Mouse (Mus musculus): ENCODE measurements around the gene Clec10a.

The Clec10a gene

DNA sequence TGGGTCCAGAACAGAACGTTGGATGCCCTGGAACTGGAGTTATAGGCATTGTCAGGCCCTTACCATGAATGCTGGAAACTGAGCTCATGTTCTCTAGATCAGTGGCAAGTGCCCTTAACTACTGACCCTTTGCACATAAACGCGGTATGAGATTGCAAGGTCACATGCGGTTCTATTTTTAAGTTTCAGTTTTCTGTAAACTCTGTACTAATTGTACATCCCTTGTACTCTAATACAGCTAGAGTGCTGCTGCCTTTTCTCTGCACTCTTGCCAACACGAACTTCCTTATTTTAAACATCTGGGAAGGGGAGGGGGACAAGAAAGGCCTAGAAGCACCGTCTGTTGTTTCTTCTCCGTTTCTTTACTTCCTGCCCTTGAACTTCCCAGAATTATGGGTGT is 29.1 kb downstream of the Clec10a start:
- no peak for DNase-seq (ENCODE audit: low read depth)

DNA sequence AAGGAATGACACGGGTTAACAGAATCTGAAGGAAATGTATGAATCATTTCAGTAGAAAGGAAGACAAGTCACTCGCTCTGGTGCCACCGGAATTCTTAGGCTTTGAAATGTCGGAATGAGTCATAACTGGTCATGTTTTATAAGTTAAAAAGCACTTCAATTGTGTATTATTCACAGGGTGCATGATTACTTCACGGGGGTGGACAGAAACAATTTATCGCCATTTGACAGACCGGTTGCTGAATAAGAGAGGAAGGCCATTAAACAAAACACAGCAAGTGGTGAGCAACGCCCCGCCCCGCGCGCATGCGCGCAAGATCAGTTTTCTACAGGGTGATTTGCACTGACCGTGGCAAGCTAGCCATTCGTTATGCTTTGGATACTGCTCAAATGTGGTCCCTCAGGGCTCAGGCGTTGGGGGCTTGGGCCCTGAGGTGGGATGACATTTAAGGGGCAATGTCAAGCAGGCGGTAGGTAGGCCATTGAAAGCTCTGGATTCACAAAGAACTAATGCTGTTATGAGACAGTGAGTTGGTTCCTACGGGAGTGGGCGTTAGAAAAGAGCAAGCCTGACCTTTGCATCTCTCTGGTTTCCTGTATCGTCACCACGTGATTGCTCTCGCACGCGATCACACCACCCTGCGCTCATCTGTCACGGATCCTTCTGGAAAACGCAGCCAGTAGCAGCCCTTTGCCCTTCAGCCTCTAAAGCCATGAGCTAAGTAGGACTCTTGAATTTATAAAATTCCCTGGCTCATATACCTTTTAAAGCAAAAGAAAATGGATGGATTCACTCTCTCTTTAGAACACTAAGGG is 33.5 kb downstream of the Clec10a start:
- no peak for DNase-seq (ENCODE audit: low read depth)

DNA sequence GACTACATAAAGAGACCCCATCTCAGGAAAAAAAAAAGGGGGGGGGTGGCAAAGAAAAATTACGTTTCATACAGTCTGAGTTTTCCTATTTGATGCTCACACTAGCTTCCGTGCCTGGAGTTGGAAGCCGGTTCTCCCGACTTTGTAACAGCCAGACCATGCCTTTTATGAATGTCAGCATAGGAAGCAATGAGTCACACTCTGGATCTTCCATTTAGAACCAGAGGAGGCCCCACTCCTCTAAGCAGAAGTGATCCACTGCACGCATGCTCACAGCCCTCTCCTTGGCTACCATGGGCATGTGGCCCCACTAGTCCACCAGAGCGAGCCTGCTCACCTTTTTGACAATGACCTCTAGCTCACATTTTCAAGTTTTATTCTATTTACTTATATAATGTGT is 35.2 kb downstream of the Clec10a start:
- no peak for DNase-seq (ENCODE audit: low read depth)

DNA sequence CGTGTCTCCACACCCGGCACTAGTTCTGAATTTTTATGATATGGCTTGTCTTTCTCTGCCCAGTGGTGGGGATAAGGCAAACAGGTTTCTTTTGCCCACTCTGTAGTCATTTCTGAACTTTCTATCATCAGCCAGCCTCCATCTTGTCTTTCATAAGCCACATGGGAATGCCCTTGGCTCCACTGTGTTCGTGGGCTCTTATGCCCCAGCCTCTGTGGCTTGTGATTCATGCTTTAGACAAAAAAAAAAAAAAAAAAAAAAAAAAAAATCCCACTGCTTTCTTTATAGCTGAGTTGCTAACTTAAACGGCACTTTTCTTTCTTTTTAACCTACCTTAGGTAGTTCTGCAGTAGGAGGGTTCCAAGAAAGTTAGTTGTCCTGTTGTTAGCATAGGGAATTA is 36.2 kb downstream of the Clec10a start:
- DNase-seq (ENCODE audit: low read depth) = no peak

DNA sequence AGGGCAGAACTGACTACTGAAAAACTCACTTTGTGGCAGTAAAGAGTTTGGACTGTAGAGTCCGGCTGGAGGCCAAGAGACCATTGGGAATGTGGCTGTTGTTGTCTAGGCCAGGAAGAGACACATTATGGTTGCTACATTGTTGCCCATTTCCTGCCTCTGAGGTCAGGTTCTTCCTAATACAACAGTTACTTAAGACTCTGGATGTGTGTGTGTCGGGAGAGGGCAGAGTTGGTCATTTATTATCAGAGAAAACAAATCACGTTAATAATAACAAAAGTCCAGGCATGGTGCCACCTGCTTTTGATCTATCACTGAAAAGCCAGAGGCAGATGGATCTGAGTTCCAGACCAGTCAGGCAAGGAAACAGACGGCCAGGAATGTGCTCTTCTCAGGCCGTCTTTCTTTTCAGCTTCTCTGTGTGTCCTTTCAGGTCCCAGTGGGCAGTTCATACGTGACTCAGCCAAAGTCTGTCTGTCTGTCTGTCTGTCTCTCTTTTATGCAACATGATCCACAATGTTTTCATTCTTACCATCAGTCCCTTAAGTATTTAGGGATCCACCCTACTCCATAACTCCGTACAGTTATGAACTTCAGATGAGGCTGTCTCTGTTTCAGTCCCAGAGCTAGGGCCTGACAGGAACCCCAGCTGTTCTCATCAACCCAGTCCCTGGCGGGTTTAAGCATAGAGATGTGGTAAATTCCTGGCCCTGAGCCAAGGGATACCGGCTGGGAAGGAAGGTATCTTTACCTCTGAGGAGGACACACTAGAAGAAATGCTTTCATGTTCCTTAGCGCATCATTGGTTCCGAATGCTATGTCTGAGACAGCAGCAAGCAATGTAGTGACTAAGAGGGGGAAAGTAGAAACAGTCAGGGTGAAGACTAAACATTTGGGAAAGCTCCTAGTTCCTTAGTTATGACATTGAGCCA is 37.6 kb downstream of the Clec10a start:
- DNase-seq (ENCODE audit: low read depth) = no peak

DNA sequence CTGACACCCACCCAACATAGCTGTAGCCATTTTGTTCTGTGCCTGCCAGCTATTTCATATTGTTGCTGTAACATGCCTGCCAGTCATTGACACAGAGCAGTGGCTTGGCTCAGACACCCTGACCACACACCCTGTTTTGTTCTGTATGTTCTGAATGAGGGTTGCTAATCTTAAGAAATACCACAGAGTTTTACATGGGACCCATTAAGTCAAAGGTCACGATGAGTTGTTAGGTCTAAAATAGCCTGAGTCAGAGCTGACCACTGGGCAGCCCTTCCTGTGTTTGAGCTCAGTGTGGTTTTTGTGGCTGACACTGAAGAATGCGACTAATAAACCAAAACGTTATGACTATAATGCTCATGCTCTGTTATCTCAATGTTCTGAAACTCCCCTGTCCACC is 42.3 kb downstream of the Clec10a start:
- no peak for DNase-seq (ENCODE audit: low read depth)

DNA sequence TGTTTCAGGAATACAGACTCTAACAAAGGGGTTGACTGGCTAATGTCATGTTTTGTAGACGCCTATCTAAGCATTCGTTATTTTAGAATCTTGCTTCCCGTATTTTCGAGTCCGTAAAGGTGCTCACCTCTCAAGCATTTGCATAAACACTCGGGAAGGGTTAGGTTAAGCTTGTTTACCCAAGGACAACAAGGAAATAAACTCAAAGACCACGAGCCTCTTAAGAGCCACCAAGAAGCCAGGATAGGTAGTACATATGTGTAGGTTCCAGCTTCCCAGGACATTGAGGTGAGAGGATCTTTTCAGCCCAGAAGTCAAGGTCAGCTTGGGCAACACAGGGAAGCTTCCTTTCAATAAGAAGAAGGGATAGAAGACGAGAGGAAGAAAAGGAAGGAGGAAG is 43.1 kb downstream of the Clec10a start:
- DNase-seq (ENCODE audit: low read depth) = no peak

DNA sequence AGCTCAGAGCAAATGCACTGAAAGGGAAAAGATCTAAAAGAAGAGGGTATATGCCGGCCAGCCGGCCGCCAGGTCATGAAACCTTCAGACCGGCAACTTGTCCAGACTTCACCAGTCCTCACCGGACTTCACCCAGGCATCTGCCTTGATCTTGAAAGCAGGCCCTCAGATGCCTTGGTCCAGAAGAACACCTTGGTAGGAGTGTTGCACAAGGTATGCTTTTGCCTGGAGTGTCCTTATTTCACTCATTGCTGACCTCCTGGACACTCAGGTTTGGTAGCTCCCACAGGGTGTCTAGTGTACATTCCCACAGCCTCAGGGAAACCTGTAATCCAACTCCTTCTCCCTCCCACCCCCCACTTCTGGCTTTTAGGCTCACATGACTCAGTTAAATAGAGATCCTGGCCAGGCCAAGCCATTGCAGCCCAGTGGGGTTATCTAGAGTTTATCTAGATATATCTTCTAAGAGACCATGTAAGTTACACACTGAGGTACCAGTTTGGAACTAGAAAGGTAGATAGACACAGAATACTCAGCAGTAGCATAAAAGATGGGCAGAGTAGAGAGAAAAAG is 44.1 kb downstream of the Clec10a start:
- no peak for DNase-seq (ENCODE audit: low read depth)

DNA sequence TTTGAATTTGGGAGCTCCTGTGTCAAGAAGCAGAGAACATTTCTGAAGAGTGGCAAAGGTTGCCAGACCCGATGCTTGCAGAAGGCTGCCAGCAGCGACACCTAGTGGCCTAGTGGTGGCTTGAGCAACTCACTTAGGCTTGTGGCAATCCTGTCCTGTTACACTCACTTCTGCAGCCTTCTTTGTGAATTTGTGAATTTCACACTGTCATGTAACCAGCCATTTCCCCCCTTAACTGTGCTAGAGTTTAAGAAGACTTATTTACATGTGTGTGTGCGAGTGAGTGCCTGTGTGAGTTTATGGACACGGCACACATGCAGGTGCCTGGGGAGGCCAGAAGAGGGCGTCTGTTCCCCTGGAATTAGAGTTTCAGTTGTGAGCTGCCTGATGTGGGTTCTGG is 45.7 kb downstream of the Clec10a start:
- DNase-seq (ENCODE audit: low read depth) = peak; percentile 86

DNA sequence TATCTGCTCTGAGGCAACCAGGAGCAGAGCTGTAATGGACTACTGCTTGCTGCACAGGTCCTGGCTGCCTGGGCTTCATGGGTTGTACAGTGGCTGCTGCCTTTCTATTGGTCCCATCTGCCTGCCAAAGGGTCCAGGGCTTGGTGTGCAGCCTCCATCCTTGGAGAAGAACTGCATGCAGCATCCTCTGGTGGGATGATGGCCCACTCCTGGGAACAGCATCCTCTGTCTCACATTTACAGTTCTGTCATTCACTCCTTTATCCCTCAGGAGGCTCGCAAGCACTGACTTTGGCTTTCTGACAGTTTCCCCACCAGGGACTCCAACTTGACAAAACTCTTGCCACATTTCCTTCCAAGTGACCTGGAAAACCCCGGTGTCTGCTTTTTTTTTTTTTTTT is 50.8 kb downstream of the Clec10a start:
- DNase-seq (ENCODE audit: low read depth) = no peak

DNA sequence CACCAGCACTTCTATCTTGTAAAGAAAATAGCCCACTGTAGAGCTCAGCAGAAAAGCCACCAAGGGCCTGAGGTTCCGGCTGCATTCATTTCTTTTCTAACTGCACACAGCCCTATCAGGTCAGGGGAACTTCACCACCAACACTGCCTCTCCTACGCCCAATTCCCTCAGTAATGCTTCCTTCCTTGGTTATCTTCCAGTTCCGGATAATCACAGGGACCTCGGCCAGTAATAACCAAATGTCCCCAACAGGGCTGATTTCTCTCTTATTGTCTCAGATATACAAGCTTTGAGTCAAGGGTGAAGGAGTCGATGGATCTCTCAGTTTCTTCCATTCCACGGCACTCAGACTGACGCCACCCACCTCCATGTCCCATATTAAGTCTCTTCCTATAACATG is 51.3 kb downstream of the Clec10a start:
- no peak for DNase-seq (ENCODE audit: low read depth)

DNA sequence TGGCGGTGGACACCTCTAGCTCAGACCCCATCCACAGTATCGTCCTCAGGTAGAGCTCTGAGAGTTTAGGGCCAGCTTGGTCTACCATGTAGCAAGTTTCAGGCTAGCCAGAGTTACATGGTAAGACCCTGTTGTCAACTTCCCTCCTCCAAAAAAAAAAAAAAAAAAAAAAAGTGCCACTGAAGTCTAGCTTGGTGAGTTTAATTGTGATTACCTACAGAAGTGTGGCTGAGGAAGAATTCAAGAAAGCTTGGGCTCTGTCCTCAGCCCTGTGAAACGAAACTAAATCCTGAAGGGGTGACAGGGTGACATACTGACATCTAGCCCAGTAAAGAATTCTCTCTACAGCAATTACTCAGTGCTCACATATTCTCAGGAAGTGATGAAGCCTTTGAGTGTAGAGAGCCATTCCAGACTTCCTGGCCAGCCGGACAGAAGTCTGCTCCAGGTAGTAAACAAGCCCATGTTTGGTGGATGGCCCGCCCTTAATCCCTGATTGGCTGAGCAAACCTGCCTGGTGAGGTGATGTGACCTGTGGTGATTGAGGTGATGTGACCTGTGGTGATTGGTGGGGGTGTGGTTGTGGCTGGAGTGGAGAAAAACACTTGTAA is 52.9 kb downstream of the Clec10a start:
- DNase-seq (ENCODE audit: low read depth) = no peak

DNA sequence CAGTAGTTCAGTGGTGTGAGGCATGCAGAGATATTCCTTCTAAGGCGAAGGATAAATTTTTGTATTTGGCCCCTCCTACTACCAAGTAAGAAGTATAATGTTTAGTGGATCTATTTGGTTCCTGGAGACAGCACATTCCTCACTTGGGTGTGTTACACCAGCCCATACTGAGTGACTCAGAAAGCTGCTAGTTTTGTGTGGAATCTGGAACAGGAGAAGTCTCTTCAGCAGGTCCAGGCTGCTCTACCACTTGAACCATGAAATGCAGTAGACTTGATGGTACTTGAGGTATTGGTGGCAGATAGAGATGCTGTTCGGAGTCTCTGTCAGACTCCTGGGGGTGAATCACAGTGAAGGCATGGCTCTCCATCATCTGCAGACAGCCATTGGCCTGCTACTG is 54.7 kb downstream of the Clec10a start:
- DNase-seq (ENCODE audit: low read depth) = no peak

DNA sequence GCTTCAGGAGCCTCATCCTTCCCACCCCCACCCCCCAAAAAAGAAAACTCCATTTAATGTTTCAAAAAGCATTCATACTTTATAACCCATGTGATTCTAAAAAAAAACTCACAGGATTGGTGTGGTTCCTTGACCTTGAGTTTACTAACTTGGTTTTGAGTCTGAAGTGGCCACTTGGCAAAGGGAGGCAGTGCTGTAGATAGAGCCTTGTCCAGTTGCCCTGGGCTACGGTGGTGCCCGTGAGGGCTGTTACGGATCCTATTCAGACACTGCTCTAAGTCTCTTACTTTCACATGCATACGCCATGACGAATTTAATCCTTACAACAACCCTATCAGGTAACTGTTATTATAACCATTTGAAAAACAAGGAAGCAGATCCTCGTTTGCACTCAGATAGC is 56.0 kb downstream of the Clec10a start:
- no peak for DNase-seq (ENCODE audit: low read depth)

DNA sequence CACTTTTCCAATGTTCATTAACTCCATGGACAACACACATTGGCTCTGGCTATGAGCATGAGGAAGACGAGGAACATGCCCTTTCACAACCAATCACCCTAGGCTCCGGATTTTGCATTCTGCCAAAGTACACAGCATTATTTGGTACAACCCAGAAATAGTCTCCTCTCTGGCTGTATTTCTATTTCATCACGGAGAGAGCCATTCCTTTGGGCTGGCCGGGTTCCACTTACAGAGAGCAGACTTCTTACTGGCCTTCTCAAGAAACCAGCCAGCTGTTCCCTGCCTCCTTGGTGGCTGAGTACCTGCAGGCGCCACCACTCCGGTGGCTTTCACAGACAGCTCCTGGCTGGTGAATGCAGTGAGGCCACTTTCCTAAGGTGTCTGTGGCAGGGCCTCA is 56.4 kb downstream of the Clec10a start, which contains the start of gene Slc16a11:
TSS of gene Slc16a11 (plus strand) at position 330 of the 400 bp plus-strand sequence.
- DNase-seq (ENCODE audit: low read depth) = no peak

DNA sequence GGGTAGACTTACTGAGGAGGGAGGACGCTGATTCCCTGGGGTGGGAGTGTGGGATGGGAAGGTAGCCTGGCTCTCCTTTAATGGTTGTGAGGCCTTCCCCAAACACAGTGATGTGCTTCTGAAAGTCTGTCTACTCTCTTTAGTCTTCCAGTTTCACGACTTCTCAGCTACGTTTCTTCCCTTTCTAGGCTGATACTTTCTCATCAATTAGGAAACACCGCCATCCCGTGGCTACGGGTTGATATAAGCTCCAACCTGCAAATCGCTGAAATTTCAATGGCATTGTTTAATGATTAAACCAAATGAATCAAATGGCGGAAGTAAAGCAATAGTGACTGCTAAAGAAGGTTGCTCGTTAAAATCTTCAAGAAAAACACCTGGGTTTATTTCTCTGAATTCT is 56.9 kb downstream of the Clec10a start:
- peak; percentile 76 for DNase-seq (ENCODE audit: low read depth)

DNA sequence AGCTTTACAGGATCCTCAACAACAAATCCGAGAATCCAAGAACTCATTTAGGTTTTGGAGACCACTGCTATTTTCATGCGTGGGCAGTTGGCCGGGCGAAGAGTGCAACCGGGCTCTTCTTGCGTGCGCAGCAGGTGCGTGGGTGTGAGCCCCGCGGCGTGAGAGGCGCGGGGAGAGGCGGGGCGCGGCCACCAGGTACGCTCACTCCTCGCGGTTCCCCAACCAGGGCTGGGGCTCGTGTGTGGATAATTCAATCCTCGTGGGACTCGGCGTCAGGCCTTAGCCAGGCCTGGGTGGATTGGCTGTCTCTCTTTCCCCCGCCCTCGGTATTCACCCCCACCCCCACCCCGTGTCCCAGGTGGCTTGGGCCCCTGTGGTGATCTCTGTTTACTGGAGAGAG is 57.7 kb downstream of the Clec10a start:
- no peak for DNase-seq (ENCODE audit: low read depth)

DNA sequence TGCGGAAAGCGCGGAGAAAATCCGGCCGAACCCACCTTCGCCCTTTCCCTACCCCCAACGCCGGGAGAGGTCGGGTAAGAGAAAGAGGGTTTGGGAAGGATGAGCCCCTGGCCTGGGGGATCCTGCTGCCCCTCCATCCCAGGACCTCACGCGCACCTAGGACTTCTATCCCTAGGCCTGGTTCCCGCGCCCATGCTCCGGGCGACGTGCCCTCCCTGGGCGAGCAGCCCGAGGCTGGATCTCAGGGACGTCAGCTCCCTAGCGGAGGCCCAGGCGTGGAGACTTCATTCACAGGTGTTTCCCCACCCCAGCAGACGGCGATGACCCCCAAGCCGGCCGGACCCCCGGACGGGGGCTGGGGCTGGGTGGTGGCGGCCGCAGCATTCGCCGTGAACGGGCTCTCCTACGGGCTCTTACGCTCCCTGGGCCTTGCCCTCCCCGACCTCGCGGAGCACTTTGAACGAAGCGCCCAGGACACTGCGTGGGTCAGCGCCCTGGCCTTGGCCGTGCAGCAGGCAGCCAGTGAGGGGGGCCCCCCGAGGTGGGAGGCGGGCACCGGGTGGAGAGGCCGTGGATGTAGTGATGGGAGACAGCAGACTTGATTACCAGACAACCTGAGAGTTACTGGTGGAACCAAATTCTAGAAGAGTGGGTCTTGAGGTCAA is 58.3 kb downstream of the Clec10a start:
- DNase-seq (ENCODE audit: low read depth) = no peak

DNA sequence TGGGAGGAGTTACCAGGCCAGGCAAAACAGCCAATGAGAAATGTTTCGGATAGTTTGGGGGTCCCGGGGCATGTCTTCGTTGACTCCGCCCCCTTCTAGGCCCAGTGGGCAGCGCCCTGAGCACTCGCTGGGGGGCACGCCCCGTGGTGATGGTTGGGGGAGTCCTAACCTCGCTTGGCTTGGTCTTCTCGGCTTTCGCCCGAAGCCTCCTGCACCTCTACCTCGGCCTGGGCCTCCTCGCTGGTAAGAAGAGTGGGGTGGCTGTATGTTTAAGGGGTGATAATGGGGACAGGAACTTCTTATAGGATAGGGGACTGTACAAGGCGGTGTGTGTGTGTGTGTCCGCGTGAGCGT is 58.8 kb downstream of the Clec10a start:
- DNase-seq (ENCODE audit: low read depth) = no peak

DNA sequence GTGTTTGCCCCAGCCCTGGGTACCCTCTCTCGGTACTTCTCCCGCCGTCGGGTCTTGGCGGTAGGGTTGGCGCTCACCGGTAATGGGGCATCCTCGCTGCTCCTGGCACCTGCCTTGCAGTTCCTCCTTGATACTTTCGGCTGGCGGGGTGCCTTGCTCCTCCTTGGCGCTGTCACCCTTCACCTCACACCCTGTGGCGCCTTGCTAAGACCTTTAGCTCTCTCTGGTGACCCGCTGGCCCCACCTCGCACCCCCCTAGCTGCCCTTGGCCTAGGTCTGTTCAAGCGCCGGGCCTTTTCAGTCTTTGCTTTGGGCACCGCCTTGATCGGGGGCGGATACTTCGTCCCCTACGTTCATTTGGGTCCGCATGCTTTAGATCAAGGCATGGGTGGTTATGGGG is 59.3 kb downstream of the Clec10a start:
- no peak for DNase-seq (ENCODE audit: low read depth)

DNA sequence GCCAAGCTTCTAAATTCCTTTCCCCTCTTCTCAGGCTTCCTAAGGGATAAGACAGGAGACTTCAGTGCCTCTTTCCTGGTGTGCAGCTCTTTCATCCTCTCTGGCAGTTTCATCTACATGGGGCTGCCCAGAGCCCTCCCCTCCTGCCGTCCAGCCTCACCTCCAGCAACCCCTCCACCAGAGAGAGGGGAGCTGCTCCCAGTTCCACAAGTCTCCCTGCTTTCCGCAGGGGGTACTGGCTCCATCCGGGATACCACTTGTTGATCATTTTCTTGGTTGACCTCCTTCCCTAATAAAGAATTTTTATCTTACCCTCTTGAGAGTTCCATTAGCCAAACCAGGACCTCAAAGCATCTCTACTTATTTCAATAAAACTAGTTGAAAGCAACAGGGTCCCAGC is 60.1 kb downstream of the Clec10a start:
- DNase-seq (ENCODE audit: low read depth) = no peak

DNA sequence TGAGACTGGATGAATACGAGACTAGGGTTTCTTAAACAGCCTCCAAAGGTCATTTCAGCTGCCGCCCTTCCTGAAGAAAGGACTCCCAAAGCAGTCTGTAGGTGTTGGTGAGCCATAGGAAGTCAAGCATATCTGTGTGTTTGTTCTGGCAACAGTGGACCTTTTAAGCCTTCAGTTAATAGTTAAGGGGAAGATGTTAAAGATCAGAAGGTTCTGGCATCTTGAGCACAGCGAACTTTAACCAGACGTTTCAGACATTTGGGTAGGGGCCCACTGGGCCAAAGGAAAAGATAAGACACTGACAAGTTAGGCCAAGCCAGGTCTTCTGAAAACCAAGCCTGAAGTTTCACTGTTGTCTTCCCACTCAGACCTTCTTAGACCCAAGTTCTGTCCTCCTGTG is 62.0 kb downstream of the Clec10a start:
- no peak for DNase-seq (ENCODE audit: low read depth)
